Mouse (Mus musculus) kidney, postnatal 14 days (tissue): ENCODE measurements at regions not wholly inside any gene's neighbourhood (a gene's known extent, or its start where the extent isn't known, plus 50 kb on each side); places are given as distances from the start of the nearest gene placed in this dataset.
"Not testable (repeated sequence)": the region's sequence is repeated elsewhere in the genome, so short reads cannot be mapped to it uniquely, and the experiment has no call there.

Experiments used
- DNase-seq: peaks from one replicate; pipeline ENCODE4 v3.0.0; 2022; ENCODE audit warnings: mixed read lengths

DNA sequence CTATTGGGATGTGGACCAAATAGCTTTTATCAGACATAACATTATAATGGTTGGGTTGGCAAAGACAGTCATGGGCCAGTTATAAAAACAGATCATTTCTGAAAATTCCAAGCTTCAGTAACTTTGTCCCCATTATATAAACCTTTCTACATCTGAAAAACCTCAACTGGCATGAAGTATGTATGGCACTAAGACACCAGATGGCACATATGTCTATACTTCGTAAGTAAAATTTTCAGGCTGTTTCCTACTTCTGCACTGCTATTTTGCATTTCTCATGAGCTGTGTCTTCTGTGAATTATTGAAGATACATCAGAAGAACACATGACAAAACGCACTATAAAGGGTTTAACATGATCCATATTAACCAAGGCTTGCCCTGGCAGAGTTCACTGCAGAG, 428.1 kb downstream of the Pom121l12 start:
- DNase-seq: no peak

DNA sequence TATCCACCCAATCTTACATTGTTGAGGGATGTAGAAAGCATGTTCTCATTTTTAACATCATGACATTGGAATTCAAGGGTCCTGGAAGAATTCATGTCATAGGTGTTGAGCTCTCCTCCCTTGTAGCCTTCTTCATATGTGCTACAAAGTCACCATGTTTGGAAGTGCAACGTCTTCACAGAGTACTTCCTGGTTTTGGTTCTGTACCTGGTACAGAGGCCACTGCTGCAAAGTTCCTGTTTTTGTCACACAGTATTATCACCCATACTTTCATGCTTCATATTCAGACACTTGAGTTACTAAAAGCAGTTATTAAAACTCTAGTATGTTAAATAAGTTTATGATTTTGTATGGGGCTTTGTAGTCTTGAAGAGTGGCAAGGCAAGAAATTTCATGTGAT, 443.1 kb downstream of the Pom121l12 start:
- DNase-seq: no peak

DNA sequence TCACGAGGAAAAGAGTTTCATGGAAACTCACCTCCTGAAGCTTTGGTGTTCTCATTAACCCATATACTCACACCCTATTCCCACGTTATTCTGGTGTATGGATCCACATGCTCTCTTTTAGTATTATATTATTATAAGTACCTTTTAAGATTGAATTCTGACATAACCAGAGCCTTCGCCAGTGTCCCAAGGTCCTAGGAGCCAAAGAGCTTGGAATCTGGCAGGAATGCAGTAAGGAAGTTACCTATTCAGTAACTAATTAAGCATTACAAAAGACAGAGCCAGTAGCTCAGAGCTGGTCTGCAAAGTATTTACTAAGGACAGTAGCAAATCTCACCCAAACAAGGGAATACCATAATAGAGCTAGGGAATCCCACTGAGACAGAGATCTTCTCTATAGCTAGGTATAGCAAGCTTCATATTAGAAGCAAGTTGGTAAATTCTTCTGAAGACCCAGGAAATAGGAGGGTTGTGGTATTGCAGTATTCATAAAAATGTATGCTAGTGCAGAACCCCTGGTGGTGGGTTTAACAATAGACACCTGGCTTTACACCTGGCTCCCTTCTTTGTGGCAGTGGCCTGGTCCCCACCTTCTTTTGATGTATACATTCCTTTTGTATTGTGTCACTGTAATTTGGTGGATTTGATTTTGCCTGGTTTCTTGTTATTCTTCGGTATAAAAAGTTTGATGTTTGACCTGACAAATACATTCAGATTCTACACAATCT, 490.0 kb downstream of the Pom121l12 start:
- not testable (repeated sequence) for DNase-seq

DNA sequence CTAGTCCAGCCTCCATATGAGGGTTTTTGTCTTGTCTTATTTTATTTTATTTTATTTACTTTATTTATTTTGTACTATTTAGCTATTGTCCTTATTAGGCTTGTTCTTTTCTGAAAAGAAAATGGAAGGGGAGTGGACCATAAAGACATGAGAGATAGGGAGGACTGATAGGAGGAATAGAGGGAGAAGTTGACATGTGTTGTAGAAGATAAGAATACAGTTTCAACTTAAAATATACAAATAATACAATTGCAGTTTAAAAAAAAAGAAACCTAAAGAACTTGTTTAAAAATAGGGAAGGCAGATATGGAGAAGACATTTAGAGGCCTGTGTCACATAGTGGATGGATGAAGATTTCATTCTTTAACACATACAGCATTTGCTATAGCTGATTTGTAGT, 497.8 kb downstream of the Pom121l12 start:
- no peak for DNase-seq

DNA sequence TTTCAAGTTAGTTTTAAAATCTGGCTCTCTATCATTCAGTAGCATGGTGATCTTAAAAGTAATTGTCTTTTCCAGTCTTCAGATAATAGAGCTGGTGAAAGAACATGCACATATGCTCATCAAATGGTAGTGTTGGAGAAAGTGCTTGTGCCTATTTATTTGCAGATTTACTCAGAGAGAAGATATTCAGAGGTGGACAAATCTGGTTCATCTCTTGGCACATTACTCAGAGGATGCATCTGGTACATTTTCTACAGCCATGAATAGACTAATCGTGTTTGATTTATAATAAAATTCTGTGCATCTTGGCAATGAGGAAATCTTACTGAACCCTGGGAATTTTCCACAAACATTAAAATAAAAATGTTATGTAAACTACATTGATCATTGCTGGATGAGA, 509.0 kb downstream of the Pom121l12 start:
- DNase-seq: no peak

DNA sequence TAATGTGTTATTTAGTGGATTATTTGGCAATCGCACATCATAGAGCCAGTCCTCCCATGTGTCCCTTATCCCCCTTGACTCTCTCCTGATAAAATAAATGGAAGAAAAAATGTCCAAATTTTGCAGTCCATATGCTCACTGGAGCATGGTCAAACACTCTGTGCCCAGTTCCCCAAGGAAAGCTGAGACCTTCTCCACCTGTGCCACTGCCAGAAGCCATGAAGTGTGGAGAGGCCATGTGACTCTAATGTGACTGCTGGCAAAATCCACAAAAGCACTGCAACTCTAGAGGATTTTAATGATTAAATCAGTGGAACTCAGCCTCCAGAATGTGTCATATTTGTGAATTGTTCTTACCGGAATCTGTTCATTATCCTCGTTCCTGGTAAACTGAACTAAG, 514.5 kb downstream of the Pom121l12 start:
- DNase-seq: peak; percentile 7

DNA sequence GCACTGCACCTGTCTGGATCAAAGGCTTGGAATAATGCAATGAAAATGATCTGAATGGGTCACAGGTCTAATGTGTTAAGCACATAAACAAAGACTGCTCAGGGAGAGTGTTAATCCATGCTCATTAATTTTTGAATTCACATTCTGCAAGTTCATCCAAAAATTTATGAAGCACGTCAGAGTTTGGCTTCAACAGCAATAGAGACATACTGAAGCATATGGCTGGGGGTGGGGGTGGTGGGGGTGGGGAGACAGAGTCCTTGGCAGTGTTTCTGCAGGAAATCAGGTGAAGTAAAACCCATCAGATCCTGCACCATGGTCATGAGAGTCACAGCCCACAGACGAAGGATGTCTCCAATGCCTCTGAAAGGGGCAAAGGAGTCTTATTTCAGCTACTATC, 526.7 kb downstream of the Pom121l12 start:
- DNase-seq: no peak
